Mouse (Mus musculus): ENCODE measurements at regions not wholly inside any gene's neighbourhood (a gene's known extent, or its start where the extent isn't known, plus 50 kb on each side); places are given as distances from the start of the nearest gene placed in this dataset.
"Not testable (repeated sequence)": the region's sequence is repeated elsewhere in the genome, so short reads cannot be mapped to it uniquely, and the experiment has no call there.

GRCm38 (mm10) chr8:8850766-8851165 lies 160.4 kb upstream of the Arglu1 start:
- no peak overlapping the region for H3K4me3 ChIP-seq (replicated peaks; ENCODE audit: insufficient read depth, low read depth, low read length)
- no peaks in the 10 kb centered on the region for H3K27me3 ChIP-seq (ENCODE audit: control insufficient read depth, insufficient read depth, low read length)
- 55% methylated on average over 8 of the region's 8 CpGs for WGBS
- no peak overlapping the region for H3K27ac ChIP-seq (ENCODE audit: insufficient read depth, low read length)
- DNase-seq, result no peak
- no peak for TF ChIP-seq POLR2A (IDR thresholded peaks at IDR 0.05; ENCODE audit: borderline replicate concordance, insufficient read depth, low read length)
- TF ChIP-seq CTCF (IDR thresholded peaks at IDR 0.05; ENCODE audit: borderline replicate concordance, insufficient read depth, low read depth, low read length), result no peak
- no peaks in the 10 kb centered on the region for H3K4me1 ChIP-seq (ENCODE audit: control insufficient read depth, insufficient read depth, low read length)

DNA sequence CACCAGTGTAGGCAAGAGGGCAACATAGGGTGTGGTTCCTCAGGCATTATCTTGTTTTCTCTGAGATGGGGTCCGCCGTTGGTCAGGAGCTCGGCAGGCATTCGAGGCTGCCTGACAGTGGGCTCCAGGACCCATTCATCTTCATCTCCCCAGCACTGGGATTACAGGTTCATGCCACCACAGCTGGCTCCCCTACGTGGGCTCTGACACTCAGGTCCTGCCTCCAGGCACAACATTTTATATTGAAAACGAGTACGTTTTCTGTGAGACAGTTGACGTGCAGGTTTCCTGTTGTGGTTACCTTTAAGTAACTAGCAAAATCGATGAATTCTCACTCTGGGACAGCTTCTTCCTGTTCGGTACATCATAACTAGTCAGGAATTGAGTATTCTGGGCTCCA lies 157.3 kb upstream of the Arglu1 start:
- no peak overlapping the region for H3K4me3 ChIP-seq (replicated peaks; ENCODE audit: insufficient read depth, low read depth, low read length)
- no peaks in the 10 kb centered on the region for H3K4me1 ChIP-seq (ENCODE audit: control insufficient read depth, insufficient read depth, low read length)
- WGBS, result 92% methylated on average over 10 of the region's 10 CpGs
- no peak for DNase-seq
- no peak for TF ChIP-seq POLR2A (IDR thresholded peaks at IDR 0.05; ENCODE audit: borderline replicate concordance, insufficient read depth, low read length)
- TF ChIP-seq CTCF (IDR thresholded peaks at IDR 0.05; ENCODE audit: borderline replicate concordance, insufficient read depth, low read depth, low read length), result no peak
- no peak overlapping the region for H3K27ac ChIP-seq (ENCODE audit: insufficient read depth, low read length)
- no peaks in the 10 kb centered on the region for H3K27me3 ChIP-seq (ENCODE audit: control insufficient read depth, insufficient read depth, low read length)

DNA sequence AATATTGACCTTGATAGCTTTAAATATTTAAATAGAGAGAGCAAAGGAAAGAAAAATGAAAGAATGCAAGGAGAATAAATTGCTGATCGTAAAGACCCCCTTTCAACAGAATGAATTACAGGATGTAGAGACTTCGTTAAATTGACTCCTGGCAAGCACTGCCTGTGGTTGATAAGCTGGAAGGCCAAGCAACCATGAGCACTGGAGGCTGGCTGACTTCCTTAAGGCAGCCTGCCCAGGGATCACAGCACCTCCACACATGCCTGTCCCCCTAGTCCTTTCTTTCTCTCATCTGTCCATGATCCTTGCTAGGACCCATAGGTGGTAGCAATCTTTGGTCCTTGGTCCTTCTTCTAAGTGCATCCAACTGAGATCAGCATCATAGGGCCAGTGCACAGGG lies 152.0 kb upstream of the Arglu1 start:
- no peaks in the 10 kb centered on the region for H3K4me1 ChIP-seq (ENCODE audit: control insufficient read depth, insufficient read depth, low read length)
- no peak overlapping the region for H3K27ac ChIP-seq (ENCODE audit: insufficient read depth, low read length)
- no peaks in the 10 kb centered on the region for H3K27me3 ChIP-seq (ENCODE audit: control insufficient read depth, insufficient read depth, low read length)
- no peak for TF ChIP-seq CTCF (IDR thresholded peaks at IDR 0.05; ENCODE audit: borderline replicate concordance, insufficient read depth, low read depth, low read length)
- TF ChIP-seq POLR2A (IDR thresholded peaks at IDR 0.05; ENCODE audit: borderline replicate concordance, insufficient read depth, low read length), result no peak
- no peak overlapping the region for H3K4me3 ChIP-seq (replicated peaks; ENCODE audit: insufficient read depth, low read depth, low read length)
- WGBS, result 51% methylated on average over 2 of the region's 2 CpGs
- no peak for DNase-seq

DNA sequence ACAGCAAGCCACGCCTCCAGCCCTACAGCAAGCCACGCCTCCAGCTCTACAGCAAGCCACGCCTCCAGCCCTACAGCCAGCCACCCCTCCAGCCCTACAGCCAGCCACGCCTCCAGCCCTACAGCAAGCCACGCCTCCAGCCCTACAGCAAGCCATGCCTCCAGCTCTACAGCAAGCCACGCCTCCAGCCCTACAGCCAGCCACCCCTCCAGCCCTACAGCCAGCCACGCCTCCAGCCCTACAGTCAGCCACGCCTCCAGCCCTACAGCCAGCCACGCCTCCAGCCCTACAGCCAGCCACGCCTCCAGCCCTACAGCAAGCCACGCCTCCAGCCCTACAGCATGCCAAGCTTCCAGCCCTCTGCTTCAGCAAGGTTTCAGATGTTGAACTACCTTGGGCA lies 145.8 kb upstream of the Arglu1 start:
- not testable (repeated sequence) for H3K4me1 ChIP-seq (ENCODE audit: control insufficient read depth, insufficient read depth, low read length); H3K4me3 ChIP-seq (replicated peaks; ENCODE audit: insufficient read depth, low read depth, low read length); DNase-seq; H3K27me3 ChIP-seq (ENCODE audit: control insufficient read depth, insufficient read depth, low read length); H3K27ac ChIP-seq (ENCODE audit: insufficient read depth, low read length)
- 85% methylated on average over 11 of the region's 11 CpGs for WGBS

GRCm38 (mm10) chr8:8831306-8831705 lies 141.0 kb upstream of the Arglu1 start:
- 79% methylated on average over 6 of the region's 6 CpGs for WGBS
- H3K27me3 ChIP-seq (ENCODE audit: control insufficient read depth, insufficient read depth, low read length), result no peaks in the 10 kb centered on the region
- no peak for DNase-seq

GRCm38 (mm10) chr8:8829230-8829629 lies 138.9 kb upstream of the Arglu1 start:
- H3K4me1 ChIP-seq (ENCODE audit: control insufficient read depth, insufficient read depth, low read length), result no peaks in the 10 kb centered on the region
- no peak for DNase-seq
- no peaks in the 10 kb centered on the region for H3K27me3 ChIP-seq (ENCODE audit: control insufficient read depth, insufficient read depth, low read length)
- TF ChIP-seq CTCF (IDR thresholded peaks at IDR 0.05; ENCODE audit: borderline replicate concordance, insufficient read depth, low read depth, low read length) (no peak), POLR2A (IDR thresholded peaks at IDR 0.05; ENCODE audit: borderline replicate concordance, insufficient read depth, low read length) (no peak)
- no peak overlapping the region for H3K27ac ChIP-seq (ENCODE audit: insufficient read depth, low read length)
- 65% methylated on average over 14 of the region's 14 CpGs for WGBS
- no peak overlapping the region for H3K4me3 ChIP-seq (replicated peaks; ENCODE audit: insufficient read depth, low read depth, low read length)

More at GRCm38 (mm10) chr8:8831306-8831705, 141.0 kb upstream of the Arglu1 start:
- no peaks in the 10 kb centered on the region for H3K4me1 ChIP-seq (ENCODE audit: control insufficient read depth, insufficient read depth, low read length)
- TF ChIP-seq POLR2A (IDR thresholded peaks at IDR 0.05; ENCODE audit: borderline replicate concordance, insufficient read depth, low read length) (no peak), CTCF (IDR thresholded peaks at IDR 0.05; ENCODE audit: borderline replicate concordance, insufficient read depth, low read depth, low read length) (no peak)
- no peak overlapping the region for H3K4me3 ChIP-seq (replicated peaks; ENCODE audit: insufficient read depth, low read depth, low read length)
- H3K27ac ChIP-seq (ENCODE audit: insufficient read depth, low read length), result no peak overlapping the region

DNA sequence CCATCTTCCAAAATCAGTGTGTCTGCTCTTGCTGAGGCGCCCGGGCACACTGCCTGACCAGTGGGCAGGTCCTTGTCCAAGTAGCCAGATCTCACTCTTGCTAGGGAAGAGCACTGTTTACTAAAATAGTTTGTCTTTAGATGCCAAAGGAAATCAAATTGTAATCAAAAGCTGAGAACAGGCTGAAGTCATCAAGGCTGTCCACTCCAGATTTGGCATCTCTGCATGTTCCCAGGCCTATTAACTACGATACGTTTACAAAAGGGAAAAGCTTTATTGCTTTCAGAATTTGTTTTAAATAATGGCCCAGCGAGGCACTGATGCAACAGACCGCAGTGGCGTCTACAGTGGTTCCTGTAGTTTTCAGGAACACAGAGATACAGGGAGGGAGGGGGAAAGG lies 137.2 kb upstream of the Arglu1 start:
- H3K4me1 ChIP-seq (ENCODE audit: control insufficient read depth, insufficient read depth, low read length), result no peaks in the 10 kb centered on the region

GRCm38 (mm10) chr8:8826801-8827200 lies 136.5 kb upstream of the Arglu1 start:
- 37% methylated on average over 9 of the region's 9 CpGs for WGBS
- TF ChIP-seq CTCF (IDR thresholded peaks at IDR 0.05; ENCODE audit: borderline replicate concordance, insufficient read depth, low read depth, low read length), result no peak
- TF ChIP-seq POLR2A (IDR thresholded peaks at IDR 0.05; ENCODE audit: borderline replicate concordance, insufficient read depth, low read length), result no peak

More for the DNA sequence above, 137.2 kb upstream of the Arglu1 start:
- Histone ChIP-seq H3K27me3 (ENCODE audit: control insufficient read depth, insufficient read depth, low read length) (no peaks in the 10 kb centered on the region), H3K4me3 (replicated peaks; ENCODE audit: insufficient read depth, low read depth, low read length) (no peak overlapping the region), H3K27ac (ENCODE audit: insufficient read depth, low read length) (no peak overlapping the region)
- DNase-seq, result no peak
- no peak for TF ChIP-seq POLR2A (IDR thresholded peaks at IDR 0.05; ENCODE audit: borderline replicate concordance, insufficient read depth, low read length)
- no peak for TF ChIP-seq CTCF (IDR thresholded peaks at IDR 0.05; ENCODE audit: borderline replicate concordance, insufficient read depth, low read depth, low read length)
- 84% methylated on average over 7 of the region's 7 CpGs for WGBS

More at GRCm38 (mm10) chr8:8826801-8827200, 136.5 kb upstream of the Arglu1 start:
- H3K4me1 ChIP-seq (ENCODE audit: control insufficient read depth, insufficient read depth, low read length), result no peaks in the 10 kb centered on the region
- DNase-seq, result peak in 1 of 2 experiments; percentile 4
- H3K27me3 ChIP-seq (ENCODE audit: control insufficient read depth, insufficient read depth, low read length), result no peaks in the 10 kb centered on the region
- no peak overlapping the region for H3K27ac ChIP-seq (ENCODE audit: insufficient read depth, low read length)
- H3K4me3 ChIP-seq (replicated peaks; ENCODE audit: insufficient read depth, low read depth, low read length), result no peak overlapping the region

Data from cerebellum, adult 2 months (tissue).